Mouse (Mus musculus): ENCODE measurements around the gene Bicc1.

Gene Bicc1

DNA sequence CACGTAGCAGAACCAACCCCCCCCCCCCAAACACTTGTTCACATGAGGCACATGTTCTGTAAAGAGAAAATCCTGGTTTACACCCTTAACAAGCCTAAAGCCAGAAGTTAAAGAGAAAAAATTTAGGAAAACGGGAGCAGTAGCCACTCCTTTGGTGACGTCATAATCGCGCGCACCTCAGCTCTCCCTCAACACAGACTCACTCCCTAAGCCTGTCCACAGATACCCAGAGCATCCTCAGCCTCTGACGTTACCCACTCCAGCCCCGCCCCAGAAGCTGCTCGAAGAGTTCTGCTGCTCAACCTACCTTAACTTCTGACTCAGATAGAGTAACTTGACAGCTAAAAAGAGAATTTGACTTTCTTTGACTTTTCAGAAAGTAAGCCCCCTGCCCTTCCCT is 28.2 kb downstream of the Bicc1 start:
- in situ Hi-C loops (cut with MboI; ENCODE audit: low pct_unique_long_range_greater_than_20kb in 1 of 2, low sequenced_read_pairs in 2 of 2, unreplicated experiment in 1 of 2) = no loop called here

DNA sequence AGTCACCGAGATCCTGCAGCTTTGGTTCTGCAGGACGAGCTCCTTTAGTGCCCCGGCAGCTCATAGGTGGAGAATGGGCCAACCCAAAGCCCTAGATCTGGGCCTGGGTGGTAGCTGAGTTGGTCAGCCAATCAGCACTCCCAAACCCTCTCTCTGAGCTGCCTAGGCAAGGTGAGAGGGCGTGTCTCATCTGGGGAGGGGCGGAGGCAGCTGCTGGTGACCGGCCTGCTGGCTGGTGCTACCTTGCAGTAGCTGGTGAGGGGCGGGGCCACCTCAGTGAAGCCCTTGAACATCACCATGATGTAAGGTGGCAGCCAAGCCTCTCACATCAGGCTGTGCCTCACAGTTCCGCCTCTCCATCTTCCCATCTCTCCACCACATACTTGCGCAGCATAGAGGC is 29.2 kb downstream of the Bicc1 start:
- in situ Hi-C loops (cut with MboI; ENCODE audit: low pct_unique_long_range_greater_than_20kb in 1 of 2, low sequenced_read_pairs in 2 of 2, unreplicated experiment in 1 of 2) = no loop called here

DNA sequence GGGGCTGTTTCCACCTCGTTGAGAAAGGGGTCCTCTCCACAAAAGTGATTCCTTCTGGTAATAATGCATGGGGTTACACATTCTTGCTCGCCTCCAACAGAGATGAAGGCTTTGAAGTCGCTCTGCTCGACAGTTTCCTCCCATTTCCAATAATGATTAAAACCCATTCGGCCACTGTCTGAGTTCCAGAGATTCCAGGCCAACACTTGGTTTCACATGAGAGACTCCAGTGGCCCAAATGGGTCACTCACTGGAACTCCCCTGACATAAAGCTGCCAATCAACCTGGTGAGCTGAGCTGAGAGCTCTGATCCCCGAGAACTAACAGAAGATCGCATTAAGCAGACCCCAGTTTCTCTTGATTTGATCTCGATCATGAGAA is 31.6 kb downstream of the Bicc1 start:
- in situ Hi-C loops (cut with MboI; ENCODE audit: low pct_unique_long_range_greater_than_20kb in 1 of 2, low sequenced_read_pairs in 2 of 2, unreplicated experiment in 1 of 2) = no loop called here

GRCm38 (mm10) chr10:71127278-71127950 is 32.1 kb downstream of the Bicc1 start:
- in situ Hi-C loops (cut with MboI; ENCODE audit: low pct_unique_long_range_greater_than_20kb in 1 of 2, low sequenced_read_pairs in 2 of 2, unreplicated experiment in 1 of 2) = no loop called here

GRCm38 (mm10) chr10:71123974-71124373 is 35.5 kb downstream of the Bicc1 start:
- in situ Hi-C loops (cut with MboI; ENCODE audit: low pct_unique_long_range_greater_than_20kb in 1 of 2, low sequenced_read_pairs in 2 of 2, unreplicated experiment in 1 of 2) = no loop called here

DNA sequence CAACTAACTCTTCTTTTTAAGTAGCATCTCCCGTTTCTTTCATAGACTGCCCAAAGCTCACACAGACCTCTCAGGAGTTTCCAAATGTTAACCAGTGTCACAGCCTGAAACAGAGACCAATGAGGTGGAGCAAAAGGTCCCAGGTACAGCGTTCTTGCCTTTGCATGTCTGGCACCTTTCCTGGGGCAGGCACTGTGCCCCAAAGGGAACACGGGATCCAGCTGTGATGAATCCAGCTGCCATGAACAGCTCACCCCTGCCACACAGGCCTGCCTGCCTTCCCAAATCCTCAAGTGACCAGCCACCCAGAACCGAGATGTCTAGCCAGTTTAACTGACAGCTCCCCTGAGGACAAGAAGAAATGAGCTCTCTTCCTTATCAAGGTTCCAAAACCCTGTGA is 36.1 kb downstream of the Bicc1 start:
- in situ Hi-C loops (cut with MboI; ENCODE audit: low pct_unique_long_range_greater_than_20kb in 1 of 2, low sequenced_read_pairs in 2 of 2, unreplicated experiment in 1 of 2) = no loop called here

GRCm38 (mm10) chr10:71122480-71122879 is 37.0 kb downstream of the Bicc1 start:
- in situ Hi-C loops (cut with MboI; ENCODE audit: low pct_unique_long_range_greater_than_20kb in 1 of 2, low sequenced_read_pairs in 2 of 2, unreplicated experiment in 1 of 2) = no loop called here

GRCm38 (mm10) chr10:71120769-71121165 is 38.7 kb downstream of the Bicc1 start:
- in situ Hi-C loops (cut with MboI; ENCODE audit: low pct_unique_long_range_greater_than_20kb in 1 of 2, low sequenced_read_pairs in 2 of 2, unreplicated experiment in 1 of 2) = no loop called here

DNA sequence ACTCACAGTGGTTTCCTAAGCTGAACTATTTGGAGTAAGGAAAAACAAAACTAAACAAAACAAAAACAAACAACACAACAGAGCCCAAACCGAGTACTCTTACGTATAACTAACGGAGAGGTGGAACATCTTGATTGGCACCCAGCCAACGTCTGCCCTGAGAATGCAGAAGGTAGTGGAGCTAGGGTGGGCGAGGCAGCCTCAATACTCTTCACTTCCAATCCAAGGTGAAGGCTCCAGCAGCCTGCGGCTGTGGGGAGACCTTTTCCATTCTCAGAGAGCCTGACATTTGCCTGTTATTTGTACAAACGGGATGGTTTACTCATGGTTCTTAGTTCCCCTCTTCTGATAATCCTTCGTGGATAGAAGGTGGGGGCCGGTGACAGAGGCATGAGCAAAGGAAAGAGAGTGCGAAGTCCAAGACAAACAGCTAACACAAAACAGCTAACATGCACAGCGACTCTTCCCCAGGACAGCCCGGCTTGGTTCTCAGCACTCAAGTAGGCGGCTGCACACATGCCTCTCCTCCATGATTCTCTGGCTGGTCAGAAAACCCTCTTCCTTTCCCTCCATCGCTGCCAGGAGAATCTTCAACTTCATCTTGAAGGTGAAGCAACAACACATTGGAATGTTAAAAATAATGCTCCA is 39.3 kb downstream of the Bicc1 start:
- in situ Hi-C loops (cut with MboI; ENCODE audit: low pct_unique_long_range_greater_than_20kb in 1 of 2, low sequenced_read_pairs in 2 of 2, unreplicated experiment in 1 of 2) = no loop called here

DNA sequence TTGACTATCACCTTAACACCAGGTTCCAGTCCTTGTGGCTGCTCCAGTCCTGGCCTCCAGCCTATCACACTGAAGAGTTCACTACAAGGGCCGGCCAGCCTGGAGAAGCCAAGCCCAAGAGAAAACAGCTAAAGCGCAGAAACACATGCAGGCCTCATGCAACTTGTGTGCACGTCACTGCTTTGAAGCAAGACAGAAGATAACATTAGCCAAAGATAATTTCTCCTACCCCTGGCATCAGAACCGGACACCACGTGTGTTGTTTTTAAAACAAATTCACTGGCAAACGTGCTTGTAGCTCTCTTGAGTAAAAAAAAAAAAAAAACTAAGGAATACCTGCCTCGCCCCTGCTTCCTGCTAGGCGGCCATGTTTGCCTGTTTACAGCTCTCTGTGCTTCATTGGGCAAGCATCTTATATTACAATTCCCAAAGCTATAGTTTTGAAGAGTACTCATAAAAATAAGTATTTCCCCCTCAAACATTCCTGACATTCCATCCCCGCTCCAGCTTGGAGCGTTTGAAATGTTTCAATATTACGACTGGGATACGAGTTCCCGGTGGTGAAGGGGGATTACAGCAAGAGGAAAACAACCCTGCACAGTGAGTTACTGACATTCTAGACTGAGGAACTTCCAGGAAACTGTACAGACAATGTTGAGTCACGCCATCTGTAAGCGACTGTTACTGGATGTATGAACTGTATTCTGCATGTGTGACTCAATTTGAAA is 40.2 kb downstream of the Bicc1 start:
- in situ Hi-C loops (cut with MboI; ENCODE audit: low pct_unique_long_range_greater_than_20kb in 1 of 2, low sequenced_read_pairs in 2 of 2, unreplicated experiment in 1 of 2) = no loop called here

- in situ Hi-C loops (cut with MboI; ENCODE audit: low pct_unique_long_range_greater_than_20kb in 1 of 2, low sequenced_read_pairs in 2 of 2, unreplicated experiment in 1 of 2) = no loop called here
Measured at GRCm38 (mm10) chr10:71117766-71118165, 41.7 kb downstream of the Bicc1 start.

DNA sequence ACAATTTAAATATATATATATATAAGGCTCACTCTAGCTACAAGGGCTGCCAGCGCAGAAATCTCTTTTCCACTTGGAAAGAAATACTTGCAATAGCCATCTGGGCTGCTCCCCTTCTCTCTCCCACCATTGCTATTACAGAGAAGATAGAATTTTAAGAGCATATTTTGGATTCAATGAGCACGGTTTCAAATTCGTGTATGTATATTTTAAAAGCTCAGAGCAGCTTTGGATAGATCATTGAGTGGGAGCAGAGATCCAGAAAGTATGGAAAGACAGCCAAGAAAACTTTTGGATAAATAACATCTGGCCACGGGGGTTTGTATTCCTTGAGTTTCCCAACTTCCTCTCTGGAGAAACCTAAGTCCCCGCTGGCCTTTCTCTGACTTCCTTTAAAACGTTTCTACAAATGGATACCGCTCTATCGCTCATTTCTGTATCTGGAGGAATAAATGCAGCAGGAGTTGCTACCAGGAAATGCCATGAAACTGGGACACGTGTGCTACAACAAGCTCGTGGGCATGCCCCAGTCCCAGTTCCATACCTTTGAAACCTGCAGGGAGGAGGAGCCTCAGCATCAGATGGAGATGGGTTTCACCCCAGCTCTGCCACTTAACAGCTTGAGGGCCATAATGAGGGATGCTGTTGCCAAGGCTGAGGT is 45.1 kb downstream of the Bicc1 start:
- in situ Hi-C loops (cut with MboI; ENCODE audit: low pct_unique_long_range_greater_than_20kb in 1 of 2, low sequenced_read_pairs in 2 of 2, unreplicated experiment in 1 of 2) = no loop called here

GRCm38 (mm10) chr10:71106491-71107205 is 52.9 kb downstream of the Bicc1 start:
- in situ Hi-C loops (cut with MboI; ENCODE audit: low pct_unique_long_range_greater_than_20kb in 1 of 2, low sequenced_read_pairs in 2 of 2, unreplicated experiment in 1 of 2) = no loop called here

DNA sequence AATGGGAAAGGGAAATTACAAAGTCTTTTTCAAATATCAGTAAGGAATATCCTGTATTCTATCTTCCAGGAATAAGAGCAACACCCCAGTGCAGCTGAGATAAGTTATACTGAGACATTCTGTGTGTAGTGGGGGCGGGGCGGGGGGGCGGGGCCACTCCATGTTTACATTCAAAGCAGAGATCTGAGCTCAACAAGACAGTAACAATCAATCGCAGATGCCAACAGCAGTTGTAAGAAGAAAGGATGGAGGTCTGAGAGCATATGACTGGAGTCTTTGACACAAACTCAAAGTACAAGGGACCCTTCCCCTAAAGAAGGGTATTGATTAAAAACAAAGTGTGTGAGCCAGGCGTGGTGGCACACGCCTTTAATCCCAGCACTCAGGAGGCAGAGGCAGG is 54.7 kb downstream of the Bicc1 start:
- in situ Hi-C loops (cut with MboI; ENCODE audit: low pct_unique_long_range_greater_than_20kb in 1 of 2, low sequenced_read_pairs in 2 of 2, unreplicated experiment in 1 of 2) = no loop called here

DNA sequence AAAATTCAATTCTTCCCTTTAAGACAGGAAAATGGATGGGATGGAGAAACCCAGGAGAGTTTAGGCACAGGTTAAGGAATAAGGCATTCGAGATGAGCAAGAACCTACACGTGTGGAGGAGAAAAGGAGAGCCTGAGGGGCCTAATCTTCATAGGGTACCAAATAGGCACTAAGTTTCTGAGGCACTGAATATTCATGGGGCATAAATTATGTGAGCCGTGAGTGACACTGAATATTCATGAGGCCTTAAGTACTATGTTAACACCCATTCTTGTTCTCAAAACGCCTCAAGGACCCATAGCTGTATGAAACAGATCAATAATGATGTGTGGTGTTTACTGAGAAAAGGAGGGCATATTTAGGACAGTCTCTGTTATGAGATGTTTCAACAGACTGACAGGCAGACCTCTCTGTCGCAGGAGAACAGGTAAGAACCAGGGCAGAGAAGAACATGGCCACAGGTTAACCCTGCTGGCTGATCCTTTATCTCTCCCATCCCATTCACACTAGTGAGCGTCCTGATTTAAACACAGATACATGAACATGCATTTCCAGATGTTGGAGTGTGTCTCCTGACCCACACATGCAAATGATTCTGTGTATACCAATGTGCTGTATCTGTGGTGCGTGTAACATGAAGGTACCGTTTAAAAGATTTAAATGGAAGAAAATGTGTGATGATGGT is 58.5 kb downstream of the Bicc1 start:
- in situ Hi-C loops (cut with MboI; ENCODE audit: low pct_unique_long_range_greater_than_20kb in 1 of 2, low sequenced_read_pairs in 2 of 2, unreplicated experiment in 1 of 2) = no loop called here

GRCm38 (mm10) chr10:71094707-71095254 is 64.7 kb downstream of the Bicc1 start:
- in situ Hi-C loops (cut with MboI; ENCODE audit: low pct_unique_long_range_greater_than_20kb in 1 of 2, low sequenced_read_pairs in 2 of 2, unreplicated experiment in 1 of 2) = no loop called here

- in situ Hi-C loops (cut with MboI; ENCODE audit: low pct_unique_long_range_greater_than_20kb in 1 of 2, low sequenced_read_pairs in 2 of 2, unreplicated experiment in 1 of 2) = no loop called here
Measured at GRCm38 (mm10) chr10:71093312-71093711, 66.2 kb downstream of the Bicc1 start.

- in situ Hi-C loops (cut with MboI; ENCODE audit: low pct_unique_long_range_greater_than_20kb in 1 of 2, low sequenced_read_pairs in 2 of 2, unreplicated experiment in 1 of 2) = no loop called here
Measured at GRCm38 (mm10) chr10:71087359-71087716, 72.2 kb downstream of the Bicc1 start.
